Comparison of ENCODE assay signal across 8 mouse cellular contexts in the genomic region with DNA sequence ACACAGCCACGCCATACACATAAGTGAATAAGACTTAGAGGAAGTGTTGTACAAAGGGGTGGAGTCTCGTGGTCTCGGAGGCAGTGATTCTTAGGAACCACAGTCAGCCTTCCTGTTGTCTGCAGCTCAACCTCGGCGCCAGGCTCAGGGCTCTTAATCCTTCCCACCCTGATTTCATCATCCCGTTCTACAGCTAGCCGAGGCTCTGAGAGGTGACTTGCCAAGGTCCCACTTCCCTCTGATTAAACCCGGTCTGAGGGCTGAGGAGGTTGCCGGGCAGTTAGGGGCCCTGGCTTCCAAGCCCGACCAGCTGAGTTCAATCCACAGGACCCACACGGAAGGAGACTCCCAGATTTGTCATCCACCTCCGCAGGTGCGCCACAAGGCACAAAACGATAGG. TPM values are rescaled to one million over a fixed set of nuclear protein-coding genes. Genes with fewer than 3 reads are reported as not detected.
DNase-seq lines count a peak whose midpoint lies in the region; ATAC-seq and TF ChIP-seq lines count a peak whose summit lies in the region.

No protein-coding gene starts in this region.

- no peak overlapping the region for H3K4me3 ChIP-seq in forebrain, embryonic 12.5 days (replicated peaks)
- H3K4me3 ChIP-seq in limb, embryonic 14.5 days (replicated peaks; ENCODE audit: low read length): 0 out of 2 replicates have a peak overlapping the region, but pooled peaks have one; percentile 12
- 0 out of 2 replicates have a peak overlapping the region, but pooled peaks have one; percentile 5 for H3K4me3 ChIP-seq in midbrain, embryonic 16.5 days (ENCODE audit: low read depth, low read length)

- no peak for TF ChIP-seq POLR2A in limb, embryonic 14.5 days (IDR thresholded peaks at IDR 0.05; ENCODE audit: borderline replicate concordance, extremely low read depth, insufficient read depth, insufficient read length)

- peak overlapping the region; percentile 41 for H3K4me2 ChIP-seq in forebrain, embryonic 12.5 days
- peak overlapping the region; percentile 36 for H3K4me2 ChIP-seq in limb, embryonic 14.5 days (replicated peaks; ENCODE audit: low read depth, low read length, severe bottlenecking)
- peak overlapping the region; percentile 42 for H3K4me2 ChIP-seq in midbrain, embryonic 16.5 days (ENCODE audit: low read length)

- H3K27ac ChIP-seq in forebrain, embryonic 12.5 days: no peak overlapping the region
- no peak overlapping the region for H3K27ac ChIP-seq in limb, embryonic 14.5 days (replicated peaks; ENCODE audit: low read depth, low read length)
- H3K27ac ChIP-seq in midbrain, embryonic 16.5 days (ENCODE audit: low read length): no peak overlapping the region

- H3K9me3 ChIP-seq in forebrain, embryonic 12.5 days: 0 out of 2 replicates have a peak, but pooled peaks cover 2% of the 10 kb centered on the region
- H3K9me3 ChIP-seq in limb, embryonic 14.5 days (ENCODE audit: control insufficient read depth, low read length): no peaks in the 10 kb centered on the region
- H3K9me3 ChIP-seq in midbrain, embryonic 16.5 days (replicated peaks; ENCODE audit: control insufficient read depth, low read length, poor library complexity, severe bottlenecking): no peaks in the 10 kb centered on the region

- WGBS in forebrain, embryonic 12.5 days: 12% methylated on average over 14 of the region's 14 CpGs
- 17% methylated on average over 14 of the region's 14 CpGs for WGBS in limb, embryonic 14.5 days
- WGBS in midbrain, embryonic 16.5 days: 11% methylated on average over 14 of the region's 14 CpGs

- peaks cover 23% of the 10 kb centered on the region; the same call in 1 of the 2 replicates for H3K4me1 ChIP-seq in forebrain, embryonic 12.5 days
- peaks cover 3% of the 10 kb centered on the region; the same call in 1 of the 2 replicates for H3K4me1 ChIP-seq in limb, embryonic 14.5 days (ENCODE audit: control insufficient read depth, insufficient read depth, low read length)
- peaks cover 11% of the 10 kb centered on the region; the same call in 1 of the 2 replicates for H3K4me1 ChIP-seq in midbrain, embryonic 16.5 days (ENCODE audit: control insufficient read depth, insufficient read depth, low read length)

- peak; percentile 13; the same call in 1 of the 2 replicates for ATAC-seq in forebrain, embryonic 12.5 days (ENCODE audit: low FRiP score)
- peak; percentile 16; the same call in 1 of the 2 replicates for ATAC-seq in limb, embryonic 14.5 days (ENCODE audit: low FRiP score, low read depth)
- ATAC-seq in midbrain, embryonic 16.5 days: no peak

- peak; percentile 47 for DNase-seq in urinary bladder, postnatal 14 days (ENCODE audit: low spot score)
- no peak for DNase-seq in urinary bladder, adult 2 months (ENCODE audit: low spot score)
- DNase-seq in limb, embryonic 14.5 days (ENCODE audit: low spot score): peak; percentile 41
- DNase-seq in frontal cortex, postnatal 10 days (ENCODE audit: low spot score in 2 of 2): no peak
- no peak for DNase-seq in right cerebral cortex, adult 2 months (ENCODE audit: low spot score in 2 of 2)
- DNase-seq in c-Kit-positive CD71-positive TER-119-positive erythroid progenitor cells, embryonic 14.5 days (ENCODE audit: low spot score): no peak

- H3K9ac ChIP-seq in forebrain, embryonic 12.5 days: no peak overlapping the region
- peak overlapping the region; percentile 32; the same call in 1 of the 2 replicates for H3K9ac ChIP-seq in limb, embryonic 14.5 days (ENCODE audit: low read depth, low read length, severe bottlenecking)
- H3K9ac ChIP-seq in midbrain, embryonic 16.5 days (ENCODE audit: low read depth, low read length): 0 out of 2 replicates have a peak overlapping the region, but pooled peaks have one; percentile 11

- H3K27me3 ChIP-seq in forebrain, embryonic 12.5 days: peaks cover 28% of the 10 kb centered on the region
- no peaks in the 10 kb centered on the region for H3K27me3 ChIP-seq in limb, embryonic 14.5 days (ENCODE audit: control insufficient read depth, insufficient read depth, low read length)
- H3K27me3 ChIP-seq in midbrain, embryonic 16.5 days (ENCODE audit: control insufficient read depth, insufficient read depth, low read depth, low read length): no peaks in the 10 kb centered on the region

- H3K36me3 ChIP-seq in forebrain, embryonic 12.5 days (replicated peaks): no peaks in the 10 kb centered on the region
- H3K36me3 ChIP-seq in limb, embryonic 14.5 days (ENCODE audit: control insufficient read depth, insufficient read depth, low read length): no peaks in the 10 kb centered on the region
- H3K36me3 ChIP-seq in midbrain, embryonic 16.5 days (ENCODE audit: control insufficient read depth, insufficient read depth, low read length): no peaks in the 10 kb centered on the region

RNA-seq across cellular contexts. Expression of a gene that starts 28.2 kb away (rescaled TPM):
- polyA plus RNA-seq in urinary bladder, adult 2 months (2012; rRNA removed): 20.2 and 25.6 TPM in 2 replicates
- 1.9 and 2.0 TPM in 2 replicates for polyA plus RNA-seq in forebrain, embryonic 12.5 days (2016; fragmentation: Nextera tagmentation; extraction: Ambion mirVana)
- polyA plus RNA-seq in limb, embryonic 14.5 days (2012; rRNA removed): 9.4 and 13.1 TPM in 2 replicates
- 2.2 and 2.4 TPM in 2 replicates for polyA plus RNA-seq in limb, embryonic 14.5 days (2014; fragmentation: Nextera tagmentation; extraction: Ambion mirVana)
- polyA plus RNA-seq in midbrain, embryonic 16.5 days (2015; fragmentation: Nextera tagmentation; extraction: Ambion mirVana): 0.94 and 1.0 TPM in 2 replicates

RNA-seq across cellular contexts. Expression of a gene that starts 33.6 kb away (rescaled TPM):
- polyA plus RNA-seq in urinary bladder, adult 2 months (2012; rRNA removed): 8.3 and 13.5 TPM in 2 replicates
- 1.9 and 2.6 TPM in 2 replicates for polyA plus RNA-seq in forebrain, embryonic 12.5 days (2016; fragmentation: Nextera tagmentation; extraction: Ambion mirVana)
- polyA plus RNA-seq in limb, embryonic 14.5 days (2012; rRNA removed): 20.4 and 21.8 TPM in 2 replicates
- 15.3 and 18.7 TPM in 2 replicates for polyA plus RNA-seq in limb, embryonic 14.5 days (2014; fragmentation: Nextera tagmentation; extraction: Ambion mirVana)
- polyA plus RNA-seq in midbrain, embryonic 16.5 days (2015; fragmentation: Nextera tagmentation; extraction: Ambion mirVana): 1.1 and 1.3 TPM in 2 replicates

RNA-seq across cellular contexts. Expression of a gene that starts 59.1 kb away (rescaled TPM):
- 2.4 and 2.6 TPM in 2 replicates for polyA plus RNA-seq in urinary bladder, adult 2 months (2012; rRNA removed)
- 6.5 and 7.0 TPM in 2 replicates for polyA plus RNA-seq in forebrain, embryonic 12.5 days (2016; fragmentation: Nextera tagmentation; extraction: Ambion mirVana)
- 3.6 and 4.2 TPM in 2 replicates for polyA plus RNA-seq in limb, embryonic 14.5 days (2012; rRNA removed)
- 5.5 and 6.1 TPM in 2 replicates for polyA plus RNA-seq in limb, embryonic 14.5 days (2014; fragmentation: Nextera tagmentation; extraction: Ambion mirVana)
- polyA plus RNA-seq in midbrain, embryonic 16.5 days (2015; fragmentation: Nextera tagmentation; extraction: Ambion mirVana): 7.9 and 10.5 TPM in 2 replicates

Comparison
In these comparisons a context has a peak if more than half of its experiments do, and no peak if none do; other contexts are left out.
1. DNase-seq: peak in urinary bladder, postnatal 14 days (single experiment) and limb, embryonic 14.5 days (single experiment); none in urinary bladder, adult 2 months (single experiment), frontal cortex, postnatal 10 days (0 of 2), right cerebral cortex, adult 2 months (0 of 2) and c-Kit-positive CD71-positive TER-119-positive erythroid progenitor cells, embryonic 14.5 days (single experiment).
2. Peak in every context shown above with its lines, with median percentiles within 50 percentile points of each other: H3K4me2 ChIP-seq.